Mouse (Mus musculus) forebrain, postnatal 0 days (tissue): ENCODE measurements around the gene Sox30. TPM values are rescaled to one million over a fixed set of nuclear protein-coding genes. Genes with fewer than 3 reads are reported as not detected.

Experiments used
- ATAC-seq: fragments of 200-750 bp; cut with Nextera tagmentation; 2 replicates; pipeline ENCODE4 v1.8.0; 2017; ENCODE audit warnings: mild to moderate bottlenecking, moderate library complexity
- DNase-seq: peaks from one replicate; pipeline ENCODE4 v3.0.0-alpha.2; 2015
- H3K27ac ChIP-seq: fragments of 300-500 bp; sonication (generic); 2 replicates; pipeline ENCODE4 v1.5.1; 2014; ENCODE audit warnings: low read depth, mild to moderate bottlenecking, antibody characterized with exemption, low read length, moderate library complexity, mixed read lengths
- H3K27me3 ChIP-seq: fragments of 300-500 bp; sonication (generic); 2 replicates; pipeline ENCODE4 v1.6.1; 2014; ENCODE audit warnings: mild to moderate bottlenecking, low read length, mixed read lengths; ENCODE audit not compliant: insufficient read depth
- H3K36me3 ChIP-seq: fragments of 300-500 bp; sonication (generic); 2 replicates; pipeline ENCODE4 v1.6.1; 2014; ENCODE audit warnings: mild to moderate bottlenecking, moderate library complexity; ENCODE audit not compliant: insufficient read depth
- H3K4me1 ChIP-seq: fragments of 300-500 bp; sonication (generic); 2 replicates; pipeline ENCODE4 v1.6.1; 2014; ENCODE audit warnings: antibody characterized with exemption; ENCODE audit not compliant: insufficient read depth
- H3K4me2 ChIP-seq: fragments of 300-500 bp; sonication (generic); 2 replicates; pipeline ENCODE4 v1.6.1; 2014; ENCODE audit warnings: low read depth, mild to moderate bottlenecking, moderate library complexity
- H3K4me3 ChIP-seq: fragments of 300-500 bp; sonication (generic); 2 replicates; pipeline ENCODE4 v1.5.1; 2014; ENCODE audit warnings: low read depth, low read length, mixed read lengths
- H3K9ac ChIP-seq: fragments of 300-500 bp; sonication (generic); 2 replicates; pipeline ENCODE4 v1.6.1; 2014; ENCODE audit warnings: mild to moderate bottlenecking
- H3K9me3 ChIP-seq: fragments of 300-500 bp; sonication (generic); 2 replicates; pipeline ENCODE4 v1.6.1; 2016; ENCODE audit warnings: low read length
- CTCF ChIP-seq: sonication (generic); IDR thresholded peaks from 2 replicates; pipeline ENCODE4 v1.5.1; 2016; ENCODE audit warnings: antibody characterized with exemption, control low read depth, low read depth
- WGBS: fragments of 180-500 bp; shearing (Covaris S2); extraction: QIAGEN DNeasy Blood & Tissue Kit; methylation state at CpG from one replicate; pipeline ENCODE4 v1.1.7; 2014; 5-methylcytosine and 5-hydroxymethylcytosine counted together
- polyA plus RNA-seq: library from polyadenylated mRNA; unstranded; fragments of >200 nt; fragmentation: Nextera tagmentation; extraction: Ambion mirVana; gene quantifications from 2 replicates; pipeline ENCODE4 v1.2.1, GENCODE M21; 2015
- total RNA-seq: library from RNA; depleted of rRNA; stranded (reverse); fragments of >200 nt; gene quantifications from 2 replicates; pipeline ENCODE4 v1.2.3, GENCODE M21; 2014

Sox30 gene
- total and polyA plus RNA-seq, 2 experiments from 2014 or later, result 0.13 to 0.57 TPM

DNA sequence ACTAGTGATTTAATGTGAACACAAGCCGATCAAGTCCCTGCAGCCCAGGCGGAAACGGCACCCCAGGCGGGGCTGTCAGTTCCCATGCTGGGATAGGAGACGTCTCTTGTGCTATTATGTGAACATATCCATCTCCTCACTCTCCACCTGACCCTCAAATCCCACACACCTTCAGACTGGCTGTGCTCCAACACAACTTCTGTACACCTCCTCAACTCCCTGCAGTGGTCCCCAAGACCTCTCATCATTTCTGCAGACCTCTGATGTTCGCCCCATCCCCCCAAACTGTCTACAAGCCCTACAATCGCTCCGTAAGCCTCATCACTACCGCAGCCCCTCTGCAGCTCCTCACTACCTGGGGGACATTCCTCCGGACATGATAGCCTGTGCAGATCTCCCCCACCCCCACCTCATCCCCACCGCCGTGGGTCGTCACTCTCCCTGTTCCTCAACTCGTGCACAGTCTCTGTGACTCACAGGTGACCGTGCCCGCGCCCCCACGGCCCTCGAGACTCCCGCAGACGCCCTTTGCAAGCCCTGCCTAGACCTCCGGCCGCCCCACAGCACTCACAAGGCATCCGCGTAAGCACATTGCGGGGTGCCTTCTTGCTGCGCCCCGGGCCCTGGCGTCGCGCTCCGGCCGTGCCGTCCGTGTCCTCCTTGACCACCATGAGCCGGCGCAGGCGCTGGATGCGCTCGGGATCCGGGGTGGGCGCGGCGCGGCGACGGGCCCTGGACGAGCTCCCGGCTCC lies 36.0 kb upstream of the Sox30 start:
- DNase-seq, result peak; percentile 61
- Histone ChIP-seq H3K27ac (peak overlapping the region; percentile 58), H3K9ac (peak overlapping the region; percentile 73), H3K36me3 (peaks cover 10% of the 10 kb centered on the region; the same call in 1 of the 2 replicates), H3K4me3 (peak overlapping the region; percentile 77), H3K4me2 (peak overlapping the region; percentile 79), H3K27me3 (no peaks in the 10 kb centered on the region), H3K4me1 (peaks cover 9% of the 10 kb centered on the region), H3K9me3 (no peaks in the 10 kb centered on the region)
- ATAC-seq, result peak; percentile 49
- 2% methylated on average over 47 of the region's 49 CpGs for WGBS
- no peak for TF ChIP-seq CTCF

DNA sequence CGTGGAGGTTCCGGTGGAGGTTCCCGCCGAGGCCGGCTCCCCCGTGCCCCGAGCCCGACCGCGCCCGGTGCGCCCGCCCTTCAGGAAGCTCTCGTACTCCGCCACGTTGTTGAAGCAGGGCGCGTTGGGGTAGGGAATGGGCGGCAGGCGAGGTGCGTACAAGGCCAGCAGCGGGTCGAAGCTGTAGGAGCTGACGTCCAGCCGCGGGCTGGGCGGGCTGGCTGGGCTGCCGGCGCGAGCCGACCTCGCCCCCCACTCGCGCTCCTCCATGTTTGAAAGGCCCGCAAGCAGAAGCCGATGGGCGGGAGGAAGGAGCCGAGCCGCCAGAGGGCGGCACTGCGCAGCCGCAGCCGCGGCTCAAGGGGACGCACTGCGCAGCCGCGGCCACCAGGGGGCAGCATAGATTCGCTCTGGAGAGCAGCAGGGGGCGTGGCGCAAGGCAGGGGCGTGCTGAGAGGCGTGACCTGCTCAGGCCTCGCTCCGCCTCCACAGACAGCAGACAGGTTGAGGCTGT lies 35.4 kb upstream of the Sox30 start, which contains the start of gene Lsm11:
Lsm11 (minus strand) TSS at position 293 of the 514 bp plus-strand sequence.
- Histone ChIP-seq H3K9ac (peak within 1 kb of the TSS; percentile 73), H3K9me3 (no peaks in the 10 kb centered on the region), H3K4me1 (peaks cover 9% of the 10 kb centered on the region), H3K4me3 (peak within 1 kb of the TSS; percentile 77), H3K4me2 (peak within 1 kb of the TSS; percentile 79), H3K36me3 (peaks cover 10% of the 10 kb centered on the region; the same call in 1 of the 2 replicates), H3K27me3 (no peaks in the 10 kb centered on the region), H3K27ac (peak within 1 kb of the TSS; percentile 58)
- peak; percentile 100 for TF ChIP-seq CTCF
- ATAC-seq, result peak; percentile 90
- DNase-seq, result peak; percentile 98
- 3% methylated on average over 55 of the region's 55 CpGs for WGBS

DNA sequence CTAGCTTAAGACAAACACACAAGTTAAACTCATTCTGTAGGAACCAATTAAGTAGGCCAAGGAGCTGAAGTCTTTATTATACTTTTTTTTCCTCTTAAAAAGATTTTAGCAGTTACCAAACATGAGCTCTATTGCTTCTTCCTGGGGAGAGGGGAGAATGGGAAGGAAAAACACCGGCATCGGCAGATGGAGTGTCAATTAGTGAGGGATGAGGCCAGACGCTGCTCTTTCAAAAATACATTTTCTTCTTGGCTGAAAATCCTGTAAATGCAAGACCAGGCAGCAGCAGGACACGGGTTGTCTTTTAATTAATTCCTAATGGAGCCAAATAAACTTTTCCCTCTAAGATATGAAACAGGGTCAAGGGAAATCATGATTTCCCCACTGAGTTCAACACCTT lies 33.3 kb upstream of the Sox30 start:
- Histone ChIP-seq H3K4me1 (peaks cover 9% of the 10 kb centered on the region), H3K4me2 (no peak overlapping the region), H3K9ac (no peak overlapping the region), H3K4me3 (no peak overlapping the region), H3K27me3 (no peaks in the 10 kb centered on the region), H3K27ac (no peak overlapping the region), H3K9me3 (no peaks in the 10 kb centered on the region), H3K36me3 (peaks cover 12% of the 10 kb centered on the region; the same call in 1 of the 2 replicates)
- DNase-seq (no peak), ATAC-seq (no peak)
- WGBS, result 55% methylated on average over 4 of the region's 4 CpGs
- TF ChIP-seq CTCF, result no peak

DNA sequence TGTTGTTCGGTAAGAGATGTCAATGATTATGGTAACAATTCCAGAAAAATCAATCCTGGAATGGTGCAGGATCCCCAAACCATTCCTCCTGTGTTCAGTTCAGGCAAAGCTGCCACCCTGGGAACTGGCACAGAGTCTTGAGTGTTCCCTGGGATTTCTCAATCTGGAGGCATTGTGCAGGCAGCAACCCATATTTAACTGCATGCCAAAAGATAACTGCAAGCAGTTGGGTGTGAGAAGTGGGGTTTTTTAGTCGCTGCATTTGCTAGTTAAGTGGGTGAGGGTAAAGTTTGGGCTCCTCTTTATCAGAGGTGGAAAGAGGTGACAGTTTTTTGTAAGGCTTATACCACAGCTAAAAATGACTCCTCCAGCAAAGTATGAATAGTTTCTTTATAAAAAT lies 32.6 kb upstream of the Sox30 start:
- peak; percentile 55 for DNase-seq

DNA sequence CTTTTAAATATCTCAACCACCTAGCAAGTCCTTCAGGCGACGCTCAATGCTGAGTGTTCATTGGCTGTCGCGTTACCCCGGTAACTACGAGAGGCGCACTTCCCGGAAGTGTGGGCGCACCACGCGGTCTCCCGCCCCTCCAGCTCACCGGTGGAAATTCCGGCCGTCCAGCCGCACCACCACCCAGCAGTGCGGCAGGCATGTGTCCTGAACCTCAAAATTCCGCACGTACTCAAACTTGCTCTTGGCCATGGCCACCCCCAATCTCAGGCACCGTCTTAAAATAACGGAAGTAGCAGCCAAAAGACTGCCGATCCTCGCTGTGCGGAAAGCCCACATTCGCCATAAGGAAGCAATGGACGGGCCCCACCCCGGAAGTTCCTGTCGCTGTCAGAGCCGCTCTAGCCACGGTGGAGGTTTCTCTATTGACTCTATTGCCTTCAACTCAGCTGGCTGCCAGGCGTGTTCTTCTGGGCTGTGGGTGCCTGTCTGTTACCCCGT lies 24.9 kb upstream of the Sox30 start, which contains the start of gene Thg1l:
Thg1l (minus strand) TSS at position 368 of the 501 bp plus-strand sequence.
- ATAC-seq (peak; percentile 100), DNase-seq (peak; percentile 98)
- 2% methylated on average over 32 of the region's 32 CpGs for WGBS
- H3K4me1 ChIP-seq, result no peaks in the 10 kb centered on the region
- H3K4me3 ChIP-seq, result peak within 1 kb of the TSS; percentile 46
- H3K9me3 ChIP-seq, result no peaks in the 10 kb centered on the region
- H3K36me3 ChIP-seq, result 0 out of 2 replicates have a peak, but pooled peaks cover 5% of the 10 kb centered on the region
- no peaks in the 10 kb centered on the region for H3K27me3 ChIP-seq
- peak within 1 kb of the TSS; percentile 52 for H3K4me2 ChIP-seq
- H3K9ac ChIP-seq, result peak within 1 kb of the TSS; percentile 45
- no peak for TF ChIP-seq CTCF
- peak within 1 kb of the TSS; percentile 42 for H3K27ac ChIP-seq

More for the DNA sequence above, 32.6 kb upstream of the Sox30 start:
- Histone ChIP-seq H3K36me3 (peaks cover 15% of the 10 kb centered on the region; the same call in 1 of the 2 replicates), H3K27me3 (no peaks in the 10 kb centered on the region), H3K4me3 (no peak overlapping the region), H3K4me2 (no peak overlapping the region), H3K9me3 (no peaks in the 10 kb centered on the region), H3K27ac (no peak overlapping the region), H3K4me1 (peaks cover 8% of the 10 kb centered on the region), H3K9ac (no peak overlapping the region)
- no peak for TF ChIP-seq CTCF
- ATAC-seq, result no peak
- WGBS, result 69% methylated on average over 2 of the region's 2 CpGs

DNA sequence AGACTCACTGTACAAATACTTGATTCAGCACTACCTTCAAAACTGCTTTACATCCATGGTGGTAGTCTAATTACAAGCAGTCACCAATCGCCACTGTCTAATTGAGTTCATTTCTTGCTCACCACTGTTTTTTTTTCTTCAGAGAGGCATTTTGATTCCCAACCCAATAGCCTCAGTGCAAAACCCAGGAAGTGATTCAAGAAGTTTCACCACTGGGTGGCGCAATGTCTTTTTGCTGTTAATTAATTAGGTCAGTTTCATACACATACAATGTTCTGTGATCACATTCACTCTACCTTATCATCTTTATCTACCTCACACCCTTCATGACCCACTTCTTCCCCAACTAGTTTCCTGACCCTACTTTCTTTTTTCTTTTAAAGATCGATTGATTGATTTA lies 20.5 kb upstream of the Sox30 start:
- 72% methylated on average over 3 of the region's 3 CpGs for WGBS
- TF ChIP-seq CTCF, result peak; percentile 36
- Histone ChIP-seq H3K4me1 (no peaks in the 10 kb centered on the region), H3K27me3 (no peaks in the 10 kb centered on the region), H3K36me3 (no peaks in the 10 kb centered on the region), H3K9ac (no peak overlapping the region), H3K4me3 (no peak overlapping the region), H3K9me3 (no peaks in the 10 kb centered on the region), H3K27ac (no peak overlapping the region), H3K4me2 (no peak overlapping the region)
- no peak for ATAC-seq
- no peak for DNase-seq

DNA sequence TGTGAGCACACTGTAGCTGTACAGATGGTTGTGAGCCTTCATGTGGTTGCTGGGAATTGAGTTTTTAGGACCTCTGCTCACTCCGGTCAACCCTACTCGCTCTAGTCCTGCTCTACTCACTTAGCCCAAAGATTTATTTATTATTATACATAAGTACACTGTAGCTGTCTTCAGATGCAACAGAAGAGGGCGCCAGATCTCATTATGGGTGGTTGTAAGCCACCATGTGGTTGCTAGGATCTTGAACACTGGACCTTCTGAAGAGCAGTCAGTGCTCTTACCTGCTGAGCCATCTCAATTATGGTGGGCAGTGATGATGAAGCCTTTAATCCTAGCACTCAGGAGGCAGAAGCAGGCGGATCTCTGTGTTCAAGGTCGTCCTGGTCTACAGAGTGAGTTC lies 20.1 kb upstream of the Sox30 start:
- 84% methylated on average over 5 of the region's 5 CpGs for WGBS
- no peak overlapping the region for H3K4me2 ChIP-seq
- ATAC-seq (no peak), DNase-seq (no peak)
- TF ChIP-seq CTCF, result no peak
- no peak overlapping the region for H3K9ac ChIP-seq
- no peaks in the 10 kb centered on the region for H3K27me3 ChIP-seq
- no peak overlapping the region for H3K4me3 ChIP-seq
- H3K36me3 ChIP-seq, result no peaks in the 10 kb centered on the region
- no peaks in the 10 kb centered on the region for H3K4me1 ChIP-seq
- no peak overlapping the region for H3K27ac ChIP-seq
- H3K9me3 ChIP-seq, result no peaks in the 10 kb centered on the region
